Mouse (Mus musculus) liver, adult 2 months (tissue): ENCODE results near the gene 6030452D12Rik.

ENCODE experiments used
- CTCF ChIP-seq: fragments of 200-500 bp; IDR thresholded peaks from 2 replicates; pipeline ENCODE4 v1.5.1; 2011; ENCODE audit warnings: low read depth, low read length, control low read depth
- POLR2A ChIP-seq: fragments of 200-500 bp; IDR thresholded peaks from 2 replicates; pipeline ENCODE4 v1.6.1; 2011; ENCODE audit warnings: low read length, control low read depth; ENCODE audit not compliant: insufficient read depth; ENCODE audit errors: extremely low read depth

- TF ChIP-seq CTCF (no peak), POLR2A (no peak)
Observed at GRCm38 (mm10) chr8:106543043-106543442, 42.7 kb downstream of the 6030452D12Rik start.
